In genomic region chr6:16314305-16315010, GRCm38 (mm10) we compare ENCODE assay signal across 22 mouse cellular contexts.
DNase-seq lines count a peak whose midpoint lies in the region; ATAC-seq and TF ChIP-seq lines count a peak whose summit lies in the region.
"Had no signal": no experiment of that assay in that cellular context is flagged by ENCODE, and none has a peak within 500 bp of the region (broad histone marks: within the 10 kb centered on the region; RNA-seq: fewer than 3 reads in every experiment).

No protein-coding gene starts in this region.

- TF ChIP-seq CTCF in hindbrain, postnatal 0 days (IDR thresholded peaks at IDR 0.05; ENCODE audit: low read depth): no peak
- no peak for TF ChIP-seq CTCF in intestine, postnatal 0 days (IDR thresholded peaks at IDR 0.05; ENCODE audit: low read depth)

- no peaks in the 10 kb centered on the region for H3K27me3 ChIP-seq in embryonic facial prominence, embryonic 14.5 days (replicated peaks; ENCODE audit: control insufficient read depth, insufficient read depth, low read length)
- H3K27me3 ChIP-seq in embryonic facial prominence, embryonic 10.5 days (replicated peaks; ENCODE audit: low read depth, poor library complexity, severe bottlenecking): peaks cover 12% of the 10 kb centered on the region; the same call in 1 of the 2 replicates
- H3K27me3 ChIP-seq in hindbrain, postnatal 0 days (ENCODE audit: insufficient read depth, low read length): no peaks in the 10 kb centered on the region
- no peaks in the 10 kb centered on the region for H3K27me3 ChIP-seq in hindbrain, embryonic 14.5 days (ENCODE audit: control insufficient read depth, insufficient read depth, low read length)
- H3K27me3 ChIP-seq in midbrain, embryonic 14.5 days (ENCODE audit: control insufficient read depth, insufficient read depth, low read length): no peaks in the 10 kb centered on the region
- peaks cover 7% of the 10 kb centered on the region; the same call in 1 of the 2 replicates for H3K27me3 ChIP-seq in midbrain, embryonic 10.5 days (ENCODE audit: low read depth, poor library complexity, severe bottlenecking)
- H3K27me3 ChIP-seq in forebrain, embryonic 16.5 days (replicated peaks; ENCODE audit: control insufficient read depth, insufficient read depth, low read length): no peaks in the 10 kb centered on the region
- no peaks in the 10 kb centered on the region for H3K27me3 ChIP-seq in intestine, postnatal 0 days (replicated peaks; ENCODE audit: control insufficient read depth, insufficient read depth, low read length)
- H3K27me3 ChIP-seq: CH12.LX; heart, embryonic 15.5 days; hindbrain, embryonic 13.5 days had no signal

- no peak overlapping the region for H3K27ac ChIP-seq in embryonic facial prominence, embryonic 14.5 days (replicated peaks; ENCODE audit: low read depth, low read length)
- no peak overlapping the region for H3K27ac ChIP-seq in embryonic facial prominence, embryonic 10.5 days (replicated peaks)
- H3K27ac ChIP-seq in hindbrain, postnatal 0 days: no peak overlapping the region
- no peak overlapping the region for H3K27ac ChIP-seq in hindbrain, embryonic 14.5 days
- H3K27ac ChIP-seq in midbrain, embryonic 14.5 days (replicated peaks; ENCODE audit: low read depth, low read length): peak overlapping the region; percentile 32; the same call in 1 of the 2 replicates
- H3K27ac ChIP-seq in midbrain, embryonic 10.5 days (replicated peaks): no peak overlapping the region
- H3K27ac ChIP-seq in forebrain, embryonic 16.5 days (ENCODE audit: low read length): no peak overlapping the region
- H3K27ac ChIP-seq in intestine, postnatal 0 days (ENCODE audit: low read depth, low read length): no peak overlapping the region
- H3K27ac ChIP-seq: embryonic facial prominence, embryonic 13.5 days; heart, adult 2 months; heart, embryonic 15.5 days; hindbrain, embryonic 13.5 days had no signal

- no peak for ATAC-seq in embryonic facial prominence, embryonic 14.5 days (ENCODE audit: low read depth)
- ATAC-seq in hindbrain, postnatal 0 days: no peak
- ATAC-seq in hindbrain, embryonic 14.5 days (ENCODE audit: low FRiP score): no peak
- ATAC-seq in midbrain, embryonic 14.5 days (ENCODE audit: low FRiP score, low TSS enrichment): no peak
- peak; percentile 65 for ATAC-seq in forebrain, embryonic 16.5 days
- ATAC-seq in intestine, postnatal 0 days: no peak
- ATAC-seq: activated CD4-positive, CD25-positive, alpha-beta regulatory T cell, adult 4 months; intestine, embryonic 16.5 days; Patski had no signal

- peaks cover 16% of the 10 kb centered on the region; the same call in 1 of the 2 replicates for H3K4me1 ChIP-seq in embryonic facial prominence, embryonic 14.5 days (ENCODE audit: control insufficient read depth, insufficient read depth, low read length)
- H3K4me1 ChIP-seq in embryonic facial prominence, embryonic 10.5 days: peaks cover 23% of the 10 kb centered on the region
- H3K4me1 ChIP-seq in hindbrain, postnatal 0 days (ENCODE audit: insufficient read depth, low read length): no peaks in the 10 kb centered on the region; the same call in 1 of the 2 replicates
- H3K4me1 ChIP-seq in hindbrain, embryonic 14.5 days (replicated peaks; ENCODE audit: control insufficient read depth, insufficient read depth, low read length): peaks cover 16% of the 10 kb centered on the region
- peaks cover 21% of the 10 kb centered on the region for H3K4me1 ChIP-seq in midbrain, embryonic 14.5 days (ENCODE audit: control insufficient read depth, insufficient read depth, low read length)
- peaks cover 25% of the 10 kb centered on the region for H3K4me1 ChIP-seq in midbrain, embryonic 10.5 days
- H3K4me1 ChIP-seq in forebrain, embryonic 16.5 days (replicated peaks; ENCODE audit: control insufficient read depth, insufficient read depth, low read length): peaks cover 29% of the 10 kb centered on the region
- 0 out of 2 replicates have a peak, but pooled peaks cover 2% of the 10 kb centered on the region for H3K4me1 ChIP-seq in intestine, postnatal 0 days (replicated peaks; ENCODE audit: control insufficient read depth, insufficient read depth, low read length)
- H3K4me1 ChIP-seq: heart, embryonic 15.5 days had no signal

- DNase-seq in embryonic facial prominence, embryonic 14.5 days (ENCODE audit: low spot score): peak; percentile 34
- no peak for DNase-seq in embryonic facial prominence, embryonic 10.5 days (ENCODE audit: low spot score)
- DNase-seq in hindbrain, postnatal 0 days (ENCODE audit: low spot score): peak; percentile 32
- no peak for DNase-seq in hindbrain, embryonic 14.5 days (ENCODE audit: low spot score)
- peak; percentile 65 for DNase-seq in midbrain, embryonic 14.5 days
- no peak for DNase-seq in midbrain, embryonic 10.5 days (ENCODE audit: low spot score)
- DNase-seq: adrenal gland, postnatal 14 days; cerebellum, adult 8-10 months; cerebellum, postnatal 25 days; gastrocnemius, postnatal 14 days; heart, adult 2 months; heart, postnatal 14 days had no signal

- H3K9me3 ChIP-seq in embryonic facial prominence, embryonic 14.5 days (ENCODE audit: control insufficient read depth, low read length): no peaks in the 10 kb centered on the region
- no peaks in the 10 kb centered on the region for H3K9me3 ChIP-seq in embryonic facial prominence, embryonic 10.5 days
- H3K9me3 ChIP-seq in hindbrain, postnatal 0 days (ENCODE audit: low read length): no peaks in the 10 kb centered on the region
- H3K9me3 ChIP-seq in hindbrain, embryonic 14.5 days (ENCODE audit: control insufficient read depth, low read length): no peaks in the 10 kb centered on the region
- H3K9me3 ChIP-seq in midbrain, embryonic 14.5 days (ENCODE audit: control insufficient read depth, low read length): no peaks in the 10 kb centered on the region
- H3K9me3 ChIP-seq in midbrain, embryonic 10.5 days (replicated peaks): no peaks in the 10 kb centered on the region
- H3K9me3 ChIP-seq in forebrain, embryonic 16.5 days (ENCODE audit: control insufficient read depth, low read length): no peaks in the 10 kb centered on the region
- no peaks in the 10 kb centered on the region for H3K9me3 ChIP-seq in intestine, postnatal 0 days (ENCODE audit: control insufficient read depth)
- H3K9me3 ChIP-seq: embryonic facial prominence, embryonic 13.5 days; heart, embryonic 15.5 days; hindbrain, embryonic 13.5 days had no signal

- H3K36me3 ChIP-seq in embryonic facial prominence, embryonic 14.5 days (ENCODE audit: control insufficient read depth, insufficient read depth, low read length): no peaks in the 10 kb centered on the region
- no peaks in the 10 kb centered on the region for H3K36me3 ChIP-seq in embryonic facial prominence, embryonic 10.5 days (replicated peaks)
- no peaks in the 10 kb centered on the region for H3K36me3 ChIP-seq in hindbrain, postnatal 0 days (ENCODE audit: insufficient read depth, low read length)
- H3K36me3 ChIP-seq in hindbrain, embryonic 14.5 days (replicated peaks; ENCODE audit: control insufficient read depth, insufficient read depth): no peaks in the 10 kb centered on the region
- no peaks in the 10 kb centered on the region for H3K36me3 ChIP-seq in midbrain, embryonic 14.5 days (ENCODE audit: control insufficient read depth, insufficient read depth, low read length)
- no peaks in the 10 kb centered on the region for H3K36me3 ChIP-seq in midbrain, embryonic 10.5 days
- no peaks in the 10 kb centered on the region for H3K36me3 ChIP-seq in forebrain, embryonic 16.5 days (ENCODE audit: control insufficient read depth, insufficient read depth)
- no peaks in the 10 kb centered on the region for H3K36me3 ChIP-seq in intestine, postnatal 0 days (ENCODE audit: control insufficient read depth, insufficient read depth)
- H3K36me3 ChIP-seq: embryonic facial prominence, embryonic 13.5 days; heart, embryonic 15.5 days; hindbrain, embryonic 13.5 days had no signal

- no peak overlapping the region for H3K4me3 ChIP-seq in embryonic facial prominence, embryonic 14.5 days (ENCODE audit: low read depth, low read length)
- no peak overlapping the region for H3K4me3 ChIP-seq in embryonic facial prominence, embryonic 10.5 days
- no peak overlapping the region for H3K4me3 ChIP-seq in hindbrain, postnatal 0 days (ENCODE audit: low read length)
- H3K4me3 ChIP-seq in hindbrain, embryonic 14.5 days (replicated peaks; ENCODE audit: low read length): no peak overlapping the region
- H3K4me3 ChIP-seq in midbrain, embryonic 14.5 days (replicated peaks; ENCODE audit: low read depth, low read length): no peak overlapping the region
- no peak overlapping the region for H3K4me3 ChIP-seq in midbrain, embryonic 10.5 days
- no peak overlapping the region for H3K4me3 ChIP-seq in forebrain, embryonic 16.5 days (replicated peaks; ENCODE audit: low read length)
- H3K4me3 ChIP-seq in intestine, postnatal 0 days (ENCODE audit: low read depth, low read length): no peak overlapping the region
- H3K4me3 ChIP-seq: embryonic facial prominence, embryonic 13.5 days; heart, adult 2 months; heart, embryonic 15.5 days; hindbrain, embryonic 13.5 days had no signal

- H3K9ac ChIP-seq in embryonic facial prominence, embryonic 14.5 days (ENCODE audit: low read depth, low read length): no peak overlapping the region
- H3K9ac ChIP-seq in hindbrain, postnatal 0 days (replicated peaks; ENCODE audit: low read length): no peak overlapping the region
- H3K9ac ChIP-seq in hindbrain, embryonic 14.5 days: no peak overlapping the region
- no peak overlapping the region for H3K9ac ChIP-seq in midbrain, embryonic 14.5 days (replicated peaks; ENCODE audit: low read length)
- H3K9ac ChIP-seq in forebrain, embryonic 16.5 days (replicated peaks; ENCODE audit: low read depth, low read length): no peak overlapping the region
- no peak overlapping the region for H3K9ac ChIP-seq in intestine, postnatal 0 days (ENCODE audit: low read depth, low read length)
- H3K9ac ChIP-seq: embryonic facial prominence, embryonic 13.5 days; heart, embryonic 15.5 days; hindbrain, embryonic 13.5 days had no signal

- WGBS in embryonic facial prominence, embryonic 14.5 days: 86% methylated on average over 15 of the region's 15 CpGs
- WGBS in embryonic facial prominence, embryonic 10.5 days: 94% methylated on average over 15 of the region's 15 CpGs
- WGBS in hindbrain, postnatal 0 days: 78% methylated on average over 15 of the region's 15 CpGs
- WGBS in hindbrain, embryonic 14.5 days: 84% methylated on average over 15 of the region's 15 CpGs
- 87% methylated on average over 15 of the region's 15 CpGs for WGBS in midbrain, embryonic 14.5 days
- WGBS in midbrain, embryonic 10.5 days: 94% methylated on average over 15 of the region's 15 CpGs
- 67% methylated on average over 15 of the region's 15 CpGs for WGBS in forebrain, embryonic 16.5 days
- WGBS in intestine, postnatal 0 days: 90% methylated on average over 15 of the region's 15 CpGs

- no peak overlapping the region for H3K4me2 ChIP-seq in embryonic facial prominence, embryonic 14.5 days (ENCODE audit: low read depth, low read length)
- H3K4me2 ChIP-seq in hindbrain, postnatal 0 days (ENCODE audit: low read depth, low read length): no peak overlapping the region
- no peak overlapping the region for H3K4me2 ChIP-seq in hindbrain, embryonic 14.5 days (replicated peaks)
- H3K4me2 ChIP-seq in midbrain, embryonic 14.5 days (ENCODE audit: low read length): no peak overlapping the region
- no peak overlapping the region for H3K4me2 ChIP-seq in forebrain, embryonic 16.5 days (ENCODE audit: low read length)
- H3K4me2 ChIP-seq in intestine, postnatal 0 days (replicated peaks; ENCODE audit: low read depth): no peak overlapping the region
- H3K4me2 ChIP-seq: embryonic facial prominence, embryonic 13.5 days; heart, embryonic 11.5 days; heart, embryonic 15.5 days; hindbrain, embryonic 13.5 days had no signal

Comparison
In these comparisons a context has a peak if more than half of its experiments do, and no peak if none do; other contexts are left out.
1. DNase-seq: peak in embryonic facial prominence, embryonic 14.5 days (single experiment), hindbrain, postnatal 0 days (single experiment) and midbrain, embryonic 14.5 days (single experiment); none in embryonic facial prominence, embryonic 10.5 days (single experiment), hindbrain, embryonic 14.5 days (single experiment) and midbrain, embryonic 10.5 days (single experiment).